Mouse (Mus musculus) heart, postnatal 0 days (tissue): ENCODE results near the gene Mxi1. TPM values are rescaled to one million over a fixed set of nuclear protein-coding genes. Genes with fewer than 3 reads are reported as not detected.

Source experiments
- ATAC-seq: fragments of 200-750 bp; cut with Nextera tagmentation; 2 replicates; pipeline ENCODE4 v1.8.0; 2017; ENCODE audit warnings: low read depth, moderate number of reproducible peaks, moderate library complexity; ENCODE audit not compliant: insufficient read depth
- DNase-seq: peaks from one replicate; pipeline ENCODE4 v3.0.0-alpha.2; 2016; ENCODE audit warnings: low spot score
- H3K27ac ChIP-seq: fragments of 300-500 bp; sonication (generic); 2 replicates; pipeline ENCODE4 v1.5.1; 2014; ENCODE audit warnings: low read depth, mild to moderate bottlenecking
- H3K27me3 ChIP-seq: fragments of 300-500 bp; sonication (generic); 2 replicates; pipeline ENCODE4 v1.6.1; 2014; ENCODE audit warnings: low read length, mixed read lengths; ENCODE audit not compliant: control insufficient read depth, insufficient read depth
- H3K36me3 ChIP-seq: fragments of 300-500 bp; sonication (generic); replicated peaks from 2 replicates; pipeline ENCODE4 v1.6.1; 2014; ENCODE audit warnings: low read length, mixed read lengths; ENCODE audit not compliant: control insufficient read depth, insufficient read depth
- H3K4me1 ChIP-seq: fragments of 300-500 bp; sonication (generic); 2 replicates; pipeline ENCODE4 v1.6.1; 2014; ENCODE audit warnings: antibody characterized with exemption; ENCODE audit not compliant: control insufficient read depth, insufficient read depth
- H3K4me2 ChIP-seq: fragments of 300-500 bp; sonication (generic); 2 replicates; pipeline ENCODE4 v1.6.1; 2014; ENCODE audit warnings: low read depth, mild to moderate bottlenecking, low read length, moderate library complexity
- H3K4me3 ChIP-seq: fragments of 300-500 bp; sonication (generic); 2 replicates; pipeline ENCODE4 v1.5.1; 2014; ENCODE audit warnings: low read depth, low read length
- H3K9ac ChIP-seq: fragments of 300-500 bp; sonication (generic); replicated peaks from 2 replicates; pipeline ENCODE4 v1.6.1; 2014; ENCODE audit warnings: low read depth, low read length, mixed read lengths
- H3K9me3 ChIP-seq: fragments of 300-500 bp; sonication (generic); replicated peaks from 2 replicates; pipeline ENCODE4 v1.6.1; 2016; ENCODE audit warnings: low read length; ENCODE audit not compliant: control insufficient read depth
- CTCF ChIP-seq: IDR thresholded peaks from 2 replicates; pipeline ENCODE4 v1.5.1; 2016; ENCODE audit warnings: antibody characterized with exemption, control low read depth, low read depth
- EP300 ChIP-seq: IDR thresholded peaks from 2 replicates; pipeline ENCODE4 v1.6.1; 2016; ENCODE audit warnings: antibody characterized with exemption, low read depth
- WGBS: fragments of 180-500 bp; shearing (Covaris S2); extraction: QIAGEN DNeasy Blood & Tissue Kit; methylation state at CpG from one replicate; pipeline ENCODE4 v1.1.7; 2014; 5-methylcytosine and 5-hydroxymethylcytosine counted together
- polyA plus RNA-seq: library from polyadenylated mRNA; unstranded; fragments of >200 nt; fragmentation: Nextera tagmentation; extraction: Ambion mirVana; gene quantifications from 2 replicates; pipeline ENCODE4 v1.2.1, GENCODE M21; 2015
- total RNA-seq: library from RNA; depleted of rRNA; stranded (reverse); fragments of >200 nt; gene quantifications from 2 replicates; pipeline ENCODE4 v1.2.3, GENCODE M21; 2014; ENCODE audit warnings: low replicate concordance

The Mxi1 gene
- total and polyA plus RNA-seq, 2 experiments from 2014 or later = 31.2 to 32.1 TPM

- no peak for TF ChIP-seq EP300
- no peak for TF ChIP-seq CTCF
- ATAC-seq = peak; percentile 24; the same call in 1 of the 2 replicates
- H3K4me2 ChIP-seq = no peak overlapping the region
- no peaks in the 10 kb centered on the region for H3K27me3 ChIP-seq
- H3K4me1 ChIP-seq = 0 out of 2 replicates have a peak, but pooled peaks cover 4% of the 10 kb centered on the region
- H3K4me3 ChIP-seq = no peak overlapping the region
- H3K36me3 ChIP-seq = no peaks in the 10 kb centered on the region
- H3K27ac ChIP-seq = no peak overlapping the region
- H3K9ac ChIP-seq = no peak overlapping the region
- DNase-seq = no peak
- H3K9me3 ChIP-seq = no peaks in the 10 kb centered on the region
- WGBS = 67% methylated on average over 19 of the region's 19 CpGs
Measured at GRCm38 (mm10) chr19:53278491-53279415, 31.6 kb upstream of the Mxi1 start.

- H3K9ac ChIP-seq = no peak overlapping the region
- H3K9me3 ChIP-seq = no peaks in the 10 kb centered on the region
- DNase-seq (no peak), ATAC-seq (no peak)
- WGBS = 87% methylated on average over 8 of the region's 8 CpGs
- H3K4me2 ChIP-seq = no peak overlapping the region
- no peaks in the 10 kb centered on the region for H3K36me3 ChIP-seq
- peaks cover 13% of the 10 kb centered on the region; the same call in 1 of the 2 replicates for H3K4me1 ChIP-seq
- no peak overlapping the region for H3K4me3 ChIP-seq
- TF ChIP-seq EP300 = no peak
- TF ChIP-seq CTCF = no peak
- no peaks in the 10 kb centered on the region for H3K27me3 ChIP-seq
- no peak overlapping the region for H3K27ac ChIP-seq
Measured at GRCm38 (mm10) chr19:53280254-53280653, 30.1 kb upstream of the Mxi1 start.

GRCm38 (mm10) chr19:53282571-53282970 lies 27.7 kb upstream of the Mxi1 start:
- Histone ChIP-seq H3K9me3 (no peaks in the 10 kb centered on the region), H3K4me3 (no peak overlapping the region), H3K27me3 (no peaks in the 10 kb centered on the region), H3K4me1 (peaks cover 11% of the 10 kb centered on the region; the same call in 1 of the 2 replicates), H3K27ac (no peak overlapping the region), H3K4me2 (no peak overlapping the region), H3K36me3 (no peaks in the 10 kb centered on the region), H3K9ac (no peak overlapping the region)
- ATAC-seq = no peak
- TF ChIP-seq EP300 (no peak), CTCF (no peak)
- no peak for DNase-seq
- 77% methylated on average over 10 of the region's 10 CpGs for WGBS

GRCm38 (mm10) chr19:53283742-53284141 lies 26.6 kb upstream of the Mxi1 start:
- Histone ChIP-seq H3K36me3 (no peaks in the 10 kb centered on the region), H3K27me3 (no peaks in the 10 kb centered on the region), H3K9ac (no peak overlapping the region), H3K4me1 (peaks cover 11% of the 10 kb centered on the region; the same call in 1 of the 2 replicates), H3K4me2 (no peak overlapping the region), H3K27ac (no peak overlapping the region), H3K4me3 (no peak overlapping the region), H3K9me3 (no peaks in the 10 kb centered on the region)
- 88% methylated on average over 7 of the region's 7 CpGs for WGBS
- TF ChIP-seq EP300 (no peak), CTCF (no peak)
- DNase-seq = no peak
- ATAC-seq = no peak

- Histone ChIP-seq H3K4me3 (no peak overlapping the region), H3K4me1 (peaks cover 11% of the 10 kb centered on the region; the same call in 1 of the 2 replicates), H3K27me3 (no peaks in the 10 kb centered on the region), H3K9me3 (no peaks in the 10 kb centered on the region), H3K36me3 (no peaks in the 10 kb centered on the region), H3K27ac (peak overlapping the region; percentile 45), H3K4me2 (peak overlapping the region; percentile 34), H3K9ac (no peak overlapping the region)
- peak; percentile 78 for ATAC-seq
- TF ChIP-seq CTCF = no peak
- TF ChIP-seq EP300 = no peak
- WGBS = 28% methylated on average over 20 of the region's 20 CpGs
- DNase-seq = peak; percentile 62
Measured at GRCm38 (mm10) chr19:53284268-53285208, 25.8 kb upstream of the Mxi1 start.
